Mouse (Mus musculus): ENCODE measurements around the gene Snx7. TPM values are rescaled to one million over a fixed set of nuclear protein-coding genes. Genes with fewer than 3 reads are reported as not detected.

Snx7 gene
- polyA plus RNA-seq, 1 experiment from 2014 or later = 47.9 TPM

GRCm38 (mm10) chr3:117866696-117867407 is 1.9 kb downstream of the Snx7 start:
- Histone ChIP-seq H3K4me3 (ENCODE audit: control insufficient read depth in 1 of 2, insufficient read depth in 1 of 2, low read depth in 1 of 2, low read length in 2 of 2) (peak overlapping the region; percentile 15 to 77; a peak in 2 of 4 replicates), H3K4me2 (ENCODE audit: low read length) (peak overlapping the region; percentile 80), H3K9me3 (ENCODE audit: control insufficient read depth, low read length) (no peaks in the 10 kb centered on the region), H3K27me3 (ENCODE audit: control insufficient read depth, insufficient read depth, low read length) (no peaks in the 10 kb centered on the region), H3K9ac (ENCODE audit: low read length) (peak overlapping the region; percentile 1; the same call in 1 of the 2 replicates), H3K27ac (replicated peaks in 1 of 2; ENCODE audit: control insufficient read depth in 1 of 2, insufficient read depth in 1 of 2, low read depth in 2 of 2, low read length in 2 of 2) (peak overlapping the region; percentile 41 to 64), H3K36me3 (ENCODE audit: control insufficient read depth, insufficient read depth, low read length) (no peaks in the 10 kb centered on the region), H3K4me1 (ENCODE audit: control insufficient read depth in 2 of 2, insufficient read depth in 2 of 2, low read length in 2 of 2) (peaks cover 5 to 23% of the 10 kb centered on the region in 2 experiments)
- ATAC-seq (ENCODE audit: insufficient number of reproducible peaks, insufficient read depth, low FRiP score, low read depth) = no peak
- 30% methylated on average over 12 of the region's 12 CpGs for WGBS

DNA sequence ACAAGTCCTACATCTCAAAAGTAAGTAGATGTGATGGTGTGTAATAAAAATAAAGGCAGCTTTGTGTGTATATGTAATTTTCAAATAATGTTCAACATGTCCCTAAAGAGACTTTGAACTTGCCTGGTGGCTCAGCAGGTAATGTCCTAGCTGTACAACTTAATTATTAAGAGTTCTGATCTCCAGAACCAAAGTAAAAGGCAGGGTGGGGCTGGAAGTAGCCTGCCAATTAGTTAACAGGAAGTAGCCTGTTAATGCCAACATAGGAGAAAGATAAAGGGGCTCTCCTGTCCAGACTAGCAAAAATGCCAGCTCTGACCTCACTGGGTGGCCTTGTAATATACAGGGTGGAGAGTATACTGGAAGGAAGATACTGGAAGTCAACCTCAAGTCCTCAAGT is 3.1 kb downstream of the Snx7 start:
- H3K36me3 ChIP-seq (ENCODE audit: control insufficient read depth, insufficient read depth, low read length) = no peaks in the 10 kb centered on the region
- peaks cover 5 to 23% of the 10 kb centered on the region in 2 experiments for H3K4me1 ChIP-seq (ENCODE audit: control insufficient read depth in 2 of 2, insufficient read depth in 2 of 2, low read length in 2 of 2)
- H3K27ac ChIP-seq (replicated peaks in 1 of 2; ENCODE audit: control insufficient read depth in 1 of 2, insufficient read depth in 1 of 2, low read depth in 2 of 2, low read length in 2 of 2) = no peak overlapping the region
- no peaks in the 10 kb centered on the region; the same call in 1 of the 2 replicates for H3K9me3 ChIP-seq (ENCODE audit: control insufficient read depth, low read length)
- no peaks in the 10 kb centered on the region for H3K27me3 ChIP-seq (ENCODE audit: control insufficient read depth, insufficient read depth, low read length)
- no peak overlapping the region for H3K4me3 ChIP-seq (ENCODE audit: control insufficient read depth in 1 of 2, insufficient read depth in 1 of 2, low read depth in 1 of 2, low read length in 2 of 2)
- no peak overlapping the region for H3K9ac ChIP-seq (ENCODE audit: low read length)
- ATAC-seq (ENCODE audit: insufficient number of reproducible peaks, insufficient read depth, low FRiP score, low read depth) = no peak
- no peak overlapping the region for H3K4me2 ChIP-seq (ENCODE audit: low read length)

- H3K4me2 ChIP-seq (ENCODE audit: low read length) = no peak overlapping the region
- H3K36me3 ChIP-seq (ENCODE audit: control insufficient read depth, insufficient read depth, low read length) = peaks cover 8% of the 10 kb centered on the region; the same call in 1 of the 2 replicates
- H3K27ac ChIP-seq (replicated peaks in 1 of 2; ENCODE audit: control insufficient read depth in 1 of 2, insufficient read depth in 1 of 2, low read depth in 2 of 2, low read length in 2 of 2) = no peak overlapping the region
- no peak overlapping the region for H3K9ac ChIP-seq (ENCODE audit: low read length)
- no peak for ATAC-seq (ENCODE audit: insufficient number of reproducible peaks, insufficient read depth, low FRiP score, low read depth)
- peaks cover 5 to 20% of the 10 kb centered on the region in 2 experiments for H3K4me1 ChIP-seq (ENCODE audit: control insufficient read depth in 2 of 2, insufficient read depth in 2 of 2, low read length in 2 of 2)
- WGBS = 64% methylated on average over 2 of the region's 2 CpGs
- H3K4me3 ChIP-seq (ENCODE audit: control insufficient read depth in 1 of 2, insufficient read depth in 1 of 2, low read depth in 1 of 2, low read length in 2 of 2) = no peak overlapping the region
- peaks cover 7% of the 10 kb centered on the region; the same call in 1 of the 2 replicates for H3K9me3 ChIP-seq (ENCODE audit: control insufficient read depth, low read length)
- H3K27me3 ChIP-seq (ENCODE audit: control insufficient read depth, insufficient read depth, low read length) = no peaks in the 10 kb centered on the region
Measured at GRCm38 (mm10) chr3:117862951-117863350, 5.8 kb downstream of the Snx7 start.

GRCm38 (mm10) chr3:117861977-117862434 is 6.7 kb downstream of the Snx7 start:
- no peak overlapping the region for H3K4me3 ChIP-seq (ENCODE audit: control insufficient read depth in 1 of 2, insufficient read depth in 1 of 2, low read depth in 1 of 2, low read length in 2 of 2)
- no peak for ATAC-seq (ENCODE audit: insufficient number of reproducible peaks, insufficient read depth, low FRiP score, low read depth)
- H3K4me2 ChIP-seq (ENCODE audit: low read length) = no peak overlapping the region
- peaks cover 8% of the 10 kb centered on the region; the same call in 1 of the 2 replicates for H3K36me3 ChIP-seq (ENCODE audit: control insufficient read depth, insufficient read depth, low read length)
- 81% methylated on average over 6 of the region's 6 CpGs for WGBS
- no peak overlapping the region for H3K9ac ChIP-seq (ENCODE audit: low read length)
- no peak overlapping the region for H3K27ac ChIP-seq (replicated peaks in 1 of 2; ENCODE audit: control insufficient read depth in 1 of 2, insufficient read depth in 1 of 2, low read depth in 2 of 2, low read length in 2 of 2)
- H3K9me3 ChIP-seq (ENCODE audit: control insufficient read depth, low read length) = peaks cover 7% of the 10 kb centered on the region; the same call in 1 of the 2 replicates
- H3K27me3 ChIP-seq (ENCODE audit: control insufficient read depth, insufficient read depth, low read length) = no peaks in the 10 kb centered on the region
- H3K4me1 ChIP-seq (ENCODE audit: control insufficient read depth in 2 of 2, insufficient read depth in 2 of 2, low read length in 2 of 2) = peaks cover 3 to 14% of the 10 kb centered on the region in 2 experiments

GRCm38 (mm10) chr3:117858996-117859395 is 9.7 kb downstream of the Snx7 start:
- Histone ChIP-seq H3K4me1 (ENCODE audit: control insufficient read depth in 2 of 2, insufficient read depth in 2 of 2, low read length in 2 of 2) (peaks cover 0 to 3% of the 10 kb centered on the region in 2 experiments; a peak in 1 of 4 replicates), H3K4me2 (ENCODE audit: low read length) (no peak overlapping the region), H3K4me3 (ENCODE audit: control insufficient read depth in 1 of 2, insufficient read depth in 1 of 2, low read depth in 1 of 2, low read length in 2 of 2) (no peak overlapping the region), H3K9ac (ENCODE audit: low read length) (no peak overlapping the region), H3K27me3 (ENCODE audit: control insufficient read depth, insufficient read depth, low read length) (no peaks in the 10 kb centered on the region), H3K36me3 (ENCODE audit: control insufficient read depth, insufficient read depth, low read length) (peaks cover 8% of the 10 kb centered on the region; the same call in 1 of the 2 replicates), H3K27ac (replicated peaks in 1 of 2; ENCODE audit: control insufficient read depth in 1 of 2, insufficient read depth in 1 of 2, low read depth in 2 of 2, low read length in 2 of 2) (no peak overlapping the region), H3K9me3 (ENCODE audit: control insufficient read depth, low read length) (peaks cover 7% of the 10 kb centered on the region; the same call in 1 of the 2 replicates)
- WGBS = 89% methylated on average over 3 of the region's 3 CpGs
- ATAC-seq (ENCODE audit: insufficient number of reproducible peaks, insufficient read depth, low FRiP score, low read depth) = no peak

DNA sequence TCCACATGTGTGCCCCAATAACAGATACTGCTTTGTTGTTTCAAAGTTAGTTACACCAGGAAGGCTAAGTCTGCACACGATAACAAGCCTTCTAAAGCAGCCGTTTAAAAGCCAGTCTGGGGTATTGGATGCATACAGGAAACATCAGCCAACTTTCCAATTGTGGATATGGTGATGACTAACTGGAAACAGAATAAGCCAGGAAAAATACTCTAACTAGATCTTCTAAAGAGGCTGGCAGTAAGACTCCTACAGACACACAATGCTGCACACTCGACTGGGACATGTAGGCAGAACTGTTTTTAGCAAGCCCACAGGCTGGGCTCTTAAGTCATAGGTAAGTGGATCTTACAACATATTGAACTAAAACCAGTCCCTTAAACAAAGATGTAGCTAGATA is 15.0 kb downstream of the Snx7 start:
- Histone ChIP-seq H3K36me3 (ENCODE audit: control insufficient read depth, insufficient read depth, low read length) (no peaks in the 10 kb centered on the region), H3K27me3 (ENCODE audit: control insufficient read depth, insufficient read depth, low read length) (no peaks in the 10 kb centered on the region), H3K4me1 (ENCODE audit: control insufficient read depth in 2 of 2, insufficient read depth in 2 of 2, low read length in 2 of 2) (no peaks in the 10 kb centered on the region), H3K9me3 (ENCODE audit: control insufficient read depth, low read length) (no peaks in the 10 kb centered on the region), H3K4me2 (ENCODE audit: low read length) (no peak overlapping the region), H3K4me3 (ENCODE audit: control insufficient read depth in 1 of 2, insufficient read depth in 1 of 2, low read depth in 1 of 2, low read length in 2 of 2) (no peak overlapping the region), H3K9ac (ENCODE audit: low read length) (no peak overlapping the region), H3K27ac (replicated peaks in 1 of 2; ENCODE audit: control insufficient read depth in 1 of 2, insufficient read depth in 1 of 2, low read depth in 2 of 2, low read length in 2 of 2) (no peak overlapping the region)
- WGBS = 37% methylated on average over 3 of the region's 3 CpGs
- ATAC-seq (ENCODE audit: insufficient number of reproducible peaks, insufficient read depth, low FRiP score, low read depth) = no peak

- 88% methylated on average over 3 of the region's 3 CpGs for WGBS
- no peak overlapping the region for H3K4me2 ChIP-seq (ENCODE audit: low read length)
- H3K27ac ChIP-seq (replicated peaks in 1 of 2; ENCODE audit: control insufficient read depth in 1 of 2, insufficient read depth in 1 of 2, low read depth in 2 of 2, low read length in 2 of 2) = no peak overlapping the region
- no peak overlapping the region for H3K4me3 ChIP-seq (ENCODE audit: control insufficient read depth in 1 of 2, insufficient read depth in 1 of 2, low read depth in 1 of 2, low read length in 2 of 2)
- no peaks in the 10 kb centered on the region for H3K9me3 ChIP-seq (ENCODE audit: control insufficient read depth, low read length)
- no peaks in the 10 kb centered on the region for H3K4me1 ChIP-seq (ENCODE audit: control insufficient read depth in 2 of 2, insufficient read depth in 2 of 2, low read length in 2 of 2)
- H3K27me3 ChIP-seq (ENCODE audit: control insufficient read depth, insufficient read depth, low read length) = no peaks in the 10 kb centered on the region
- no peak overlapping the region for H3K9ac ChIP-seq (ENCODE audit: low read length)
- H3K36me3 ChIP-seq (ENCODE audit: control insufficient read depth, insufficient read depth, low read length) = no peaks in the 10 kb centered on the region
- ATAC-seq (ENCODE audit: insufficient number of reproducible peaks, insufficient read depth, low FRiP score, low read depth) = no peak
Measured at GRCm38 (mm10) chr3:117852054-117852361, 16.7 kb downstream of the Snx7 start.

Measured in heart, embryonic 14.5 days (tissue).